Mouse (Mus musculus) cerebellum, adult 2 months (tissue): ENCODE measurements at regions not wholly inside any gene's neighbourhood (a gene's known extent, or its start where the extent isn't known, plus 50 kb on each side); places are given as distances from the start of the nearest gene placed in this dataset.

Experiments
- DNase-seq, 2 experiments: peaks; one replicate each; pipeline ENCODE4 v3.0.0; 2021
- H3K27ac ChIP-seq: fragments of 200-500 bp; 2 replicates; pipeline ENCODE4 v1.5.1; 2012; ENCODE audit warnings: low read length, control low read depth, inconsistent platforms; ENCODE audit not compliant: insufficient read depth
- H3K27me3 ChIP-seq: fragments of 200-500 bp; 2 replicates; pipeline ENCODE4 v1.6.1; 2012; ENCODE audit warnings: inconsistent platforms, mild to moderate bottlenecking, low read length, moderate library complexity; ENCODE audit not compliant: control insufficient read depth, insufficient read depth
- H3K4me1 ChIP-seq: fragments of 200-500 bp; 2 replicates; pipeline ENCODE4 v1.6.1; 2011; ENCODE audit warnings: low read length; ENCODE audit not compliant: control insufficient read depth, insufficient read depth
- H3K4me3 ChIP-seq: fragments of 200-500 bp; replicated peaks from 2 replicates; pipeline ENCODE3; 2011; ENCODE audit warnings: mild to moderate bottlenecking, low read depth, low read length, control low read depth; ENCODE audit not compliant: insufficient read depth
- CTCF ChIP-seq: fragments of 200-500 bp; IDR thresholded peaks from 2 replicates; pipeline ENCODE4 v1.5.1; 2011; ENCODE audit warnings: low read depth, mild to moderate bottlenecking, control low read depth, low read length, moderate library complexity, borderline replicate concordance; ENCODE audit not compliant: insufficient read depth
- POLR2A ChIP-seq: fragments of 200-500 bp; IDR thresholded peaks from 2 replicates; pipeline ENCODE4 v1.6.1; 2011; ENCODE audit warnings: low read length, control low read depth, borderline replicate concordance; ENCODE audit not compliant: insufficient read depth
- WGBS: fragments of 180-500 bp; shearing (Covaris S2); methylation state at CpG from one replicate; pipeline ENCODE4 v1.1.7; 2018; 5-methylcytosine and 5-hydroxymethylcytosine counted together

GRCm38 (mm10) chr5:42659994-42660393 is 573.0 kb upstream of the Cpeb2 start:
- TF ChIP-seq CTCF (no peak), POLR2A (no peak)

GRCm38 (mm10) chr5:42679617-42680016 is 553.4 kb upstream of the Cpeb2 start:
- Histone ChIP-seq H3K27me3 (no peaks in the 10 kb centered on the region), H3K27ac (no peak overlapping the region), H3K4me3 (no peak overlapping the region), H3K4me1 (no peaks in the 10 kb centered on the region)
- no peak for DNase-seq
- TF ChIP-seq CTCF (no peak), POLR2A (no peak)
- 50% methylated on average over 5 of the region's 5 CpGs for WGBS

More at GRCm38 (mm10) chr5:42659994-42660393, 573.0 kb upstream of the Cpeb2 start:
- H3K4me1 ChIP-seq = no peaks in the 10 kb centered on the region
- DNase-seq = no peak
- no peaks in the 10 kb centered on the region for H3K27me3 ChIP-seq
- 46% methylated on average over 4 of the region's 4 CpGs for WGBS
- no peak overlapping the region for H3K4me3 ChIP-seq
- no peak overlapping the region for H3K27ac ChIP-seq

GRCm38 (mm10) chr5:42685356-42686057 is 547.5 kb upstream of the Cpeb2 start:
- Histone ChIP-seq H3K27me3 (no peaks in the 10 kb centered on the region), H3K27ac (no peak overlapping the region), H3K4me1 (no peaks in the 10 kb centered on the region), H3K4me3 (no peak overlapping the region)
- 66% methylated on average over 5 of the region's 5 CpGs for WGBS
- TF ChIP-seq CTCF (no peak), POLR2A (no peak)
- DNase-seq = peak; percentile 8 to 32

GRCm38 (mm10) chr5:42687176-42687575 is 545.8 kb upstream of the Cpeb2 start:
- Histone ChIP-seq H3K4me1 (no peaks in the 10 kb centered on the region), H3K4me3 (no peak overlapping the region), H3K27me3 (no peaks in the 10 kb centered on the region), H3K27ac (no peak overlapping the region)
- TF ChIP-seq CTCF = no peak
- no peak for TF ChIP-seq POLR2A
- DNase-seq = no peak
